Mouse (Mus musculus): ENCODE data around the gene Rab40c.
A peak's percentile ranks its signal among the peaks of the same experiment; 100 is the strongest.

Gene Rab40c

GRCm38 (mm10) chr17:25900193-25900592 is 19.3 kb downstream of the Rab40c start:
- no peak for DNase-seq (ENCODE audit: low spot score in 2 of 2)

GRCm38 (mm10) chr17:25895891-25896290 is 23.6 kb downstream of the Rab40c start:
- no peak for DNase-seq (ENCODE audit: low spot score in 2 of 2)

GRCm38 (mm10) chr17:25895415-25895814 is 24.1 kb downstream of the Rab40c start:
- DNase-seq (ENCODE audit: low spot score in 2 of 2): no peak

GRCm38 (mm10) chr17:25893975-25894617 is 25.4 kb downstream of the Rab40c start:
- DNase-seq (ENCODE audit: low spot score in 2 of 2): peak; percentile 63 to 73

- no peak for DNase-seq (ENCODE audit: low spot score in 2 of 2)
Measured at GRCm38 (mm10) chr17:25888837-25889236, 30.7 kb downstream of the Rab40c start.

- DNase-seq (ENCODE audit: low spot score in 2 of 2): no peak
Measured at GRCm38 (mm10) chr17:25887467-25887866, 32.1 kb downstream of the Rab40c start.

- no peak for DNase-seq (ENCODE audit: low spot score in 2 of 2)
Measured at GRCm38 (mm10) chr17:25886806-25887205, 32.7 kb downstream of the Rab40c start.

- DNase-seq (ENCODE audit: low spot score in 2 of 2): no peak
Measured at GRCm38 (mm10) chr17:25885636-25886035, 33.9 kb downstream of the Rab40c start.

- DNase-seq (ENCODE audit: low spot score in 2 of 2): no peak
Measured at GRCm38 (mm10) chr17:25883824-25884223, 35.7 kb downstream of the Rab40c start.

GRCm38 (mm10) chr17:25883268-25883667 is 36.3 kb downstream of the Rab40c start:
- DNase-seq (ENCODE audit: low spot score in 2 of 2): no peak

- DNase-seq (ENCODE audit: low spot score in 2 of 2): no peak
Measured at GRCm38 (mm10) chr17:25882306-25882705, 37.2 kb downstream of the Rab40c start.

- DNase-seq (ENCODE audit: low spot score in 2 of 2): no peak
Measured at GRCm38 (mm10) chr17:25881691-25882090, 37.8 kb downstream of the Rab40c start.

GRCm38 (mm10) chr17:25880913-25881641 is 38.5 kb downstream of the Rab40c start:
- no peak for DNase-seq (ENCODE audit: low spot score in 2 of 2)

GRCm38 (mm10) chr17:25880196-25880910 is 39.2 kb downstream of the Rab40c start, which contains the start of gene Wfikkn1:
TSS of gene Wfikkn1 (minus strand) at chr17:25880858.
- no peak for DNase-seq (ENCODE audit: low spot score in 2 of 2)

GRCm38 (mm10) chr17:25879750-25880149 is 39.8 kb downstream of the Rab40c start:
- DNase-seq (ENCODE audit: low spot score in 2 of 2): no peak

GRCm38 (mm10) chr17:25879261-25879660 is 40.3 kb downstream of the Rab40c start:
- DNase-seq (ENCODE audit: low spot score in 2 of 2): peak in 1 of 2 experiments; percentile 56

- DNase-seq (ENCODE audit: low spot score in 2 of 2): no peak
Measured at GRCm38 (mm10) chr17:25878611-25879180, 40.8 kb downstream of the Rab40c start.

GRCm38 (mm10) chr17:25877741-25878610 is 41.6 kb downstream of the Rab40c start:
- no peak for DNase-seq (ENCODE audit: low spot score in 2 of 2)

GRCm38 (mm10) chr17:25877025-25877424 is 42.5 kb downstream of the Rab40c start:
- no peak for DNase-seq (ENCODE audit: low spot score in 2 of 2)

GRCm38 (mm10) chr17:25876347-25876915 is 43.1 kb downstream of the Rab40c start:
- no peak for DNase-seq (ENCODE audit: low spot score in 2 of 2)
